Comparison of ENCODE assay signal across 8 mouse cellular contexts in genomic region chr2:30048101-30048501, GRCm38 (mm10). TPM values are rescaled to one million over a fixed set of nuclear protein-coding genes. Genes with fewer than 3 reads are reported as not detected.
DNase-seq lines count a peak whose midpoint lies in the region; ATAC-seq and TF ChIP-seq lines count a peak whose summit lies in the region.

No protein-coding gene starts in this region.

- DNase-seq in heart, adult 9 months (ENCODE audit: low spot score in 2 of 2): no peak
- DNase-seq in ES-E14 (ENCODE audit: low read depth, low spot score): no peak
- DNase-seq in forebrain, postnatal 0 days: no peak
- DNase-seq in midbrain, embryonic 10.5 days (ENCODE audit: low spot score): no peak
- DNase-seq in frontal cortex, adult 2 months (ENCODE audit: extremely low spot score in 1 of 2, low spot score in 1 of 2): no peak
- no peak for DNase-seq in left cerebral cortex, postnatal 25 days (ENCODE audit: low spot score in 2 of 2)

- H3K9me3 ChIP-seq in heart, embryonic 16.5 days (replicated peaks; ENCODE audit: control insufficient read depth, low read length): no peaks in the 10 kb centered on the region
- no peaks in the 10 kb centered on the region for H3K9me3 ChIP-seq in ES-E14 (ENCODE audit: control insufficient read depth, insufficient read depth, low read depth, low read length)
- no peaks in the 10 kb centered on the region for H3K9me3 ChIP-seq in forebrain, postnatal 0 days (ENCODE audit: low read length)
- H3K9me3 ChIP-seq in midbrain, embryonic 10.5 days (replicated peaks): no peaks in the 10 kb centered on the region

- peak overlapping the region; percentile 76 for H3K4me3 ChIP-seq in heart, embryonic 16.5 days (ENCODE audit: low read length)
- peak overlapping the region; percentile 79 to 97 for H3K4me3 ChIP-seq in ES-E14 (ENCODE audit: insufficient read depth in 1 of 2, low read depth in 1 of 2, low read length in 2 of 2, poor library complexity in 1 of 2, severe bottlenecking in 1 of 2)
- H3K4me3 ChIP-seq in forebrain, postnatal 0 days (ENCODE audit: low read depth, low read length): peak overlapping the region; percentile 72
- H3K4me3 ChIP-seq in midbrain, embryonic 10.5 days: peak overlapping the region; percentile 66

- H3K27me3 ChIP-seq in heart, embryonic 16.5 days (ENCODE audit: control insufficient read depth, insufficient read depth, low read length): no peaks in the 10 kb centered on the region
- no peaks in the 10 kb centered on the region for H3K27me3 ChIP-seq in forebrain, postnatal 0 days (ENCODE audit: insufficient read depth, low read length)
- H3K27me3 ChIP-seq in midbrain, embryonic 10.5 days (ENCODE audit: low read depth, poor library complexity, severe bottlenecking): peaks cover 4% of the 10 kb centered on the region; the same call in 1 of the 2 replicates

- peak overlapping the region; percentile 80 for H3K9ac ChIP-seq in heart, embryonic 16.5 days (ENCODE audit: low read length)
- H3K9ac ChIP-seq in ES-E14 (ENCODE audit: insufficient read depth, low read depth, low read length, poor library complexity, severe bottlenecking): peak overlapping the region; percentile 78
- H3K9ac ChIP-seq in forebrain, postnatal 0 days: peak overlapping the region; percentile 75

- intact Hi-C loops in left cerebral cortex, postnatal 25 days (cut with DNase I): loop anchor here (2.0 kb wide), 1 partner anchor 19 kb away; no protein-coding TSS in a partner anchor

- WGBS in heart, embryonic 16.5 days: 55% methylated on average over 11 of the region's 11 CpGs
- 43% methylated on average over 11 of the region's 11 CpGs for WGBS in forebrain, postnatal 0 days
- 65% methylated on average over 11 of the region's 11 CpGs for WGBS in midbrain, embryonic 10.5 days

- peak overlapping the region; percentile 77 for H3K27ac ChIP-seq in heart, embryonic 16.5 days (ENCODE audit: low read length)
- H3K27ac ChIP-seq in ES-E14 (ENCODE audit: insufficient read depth, low read depth, low read length, poor library complexity, severe bottlenecking): peak overlapping the region; percentile 76
- peak overlapping the region; percentile 95 for H3K27ac ChIP-seq in forebrain, postnatal 0 days (ENCODE audit: low read depth, low read length)
- peak overlapping the region; percentile 98 for H3K27ac ChIP-seq in midbrain, embryonic 10.5 days (replicated peaks)

- peaks cover 4% of the 10 kb centered on the region; the same call in 1 of the 2 replicates for H3K4me1 ChIP-seq in heart, embryonic 16.5 days (ENCODE audit: control insufficient read depth, insufficient read depth, low read length)
- H3K4me1 ChIP-seq in ES-E14 (ENCODE audit: control insufficient read depth in 2 of 2, insufficient read depth in 2 of 2, low read length in 2 of 2, poor library complexity in 1 of 2): peaks cover 3 to 16% of the 10 kb centered on the region in 2 experiments; a peak in 3 of 4 replicates
- H3K4me1 ChIP-seq in forebrain, postnatal 0 days (ENCODE audit: insufficient read depth): 0 out of 2 replicates have a peak, but pooled peaks cover 4% of the 10 kb centered on the region
- H3K4me1 ChIP-seq in midbrain, embryonic 10.5 days: peaks cover 10% of the 10 kb centered on the region; the same call in 1 of the 2 replicates

- ATAC-seq in heart, embryonic 16.5 days (replicated peaks; ENCODE audit: extremely low read depth, insufficient read depth, low FRiP score): no peak
- no peak for ATAC-seq in forebrain, postnatal 0 days
- no peak for ATAC-seq in monocyte, adult 5-6 weeks (replicated peaks; ENCODE audit: insufficient number of reproducible peaks, low FRiP score, low TSS enrichment, poor library complexity, severe bottlenecking)

- in situ Hi-C loops in ES-E14 (cut with MboI; ENCODE audit: low sequenced_read_pairs in 2 of 2, unreplicated experiment in 2 of 2): no loop called here

- no peaks in the 10 kb centered on the region for H3K36me3 ChIP-seq in heart, embryonic 16.5 days (ENCODE audit: control insufficient read depth, insufficient read depth)
- peaks cover 5% of the 10 kb centered on the region; the same call in 1 of the 2 replicates for H3K36me3 ChIP-seq in ES-E14 (ENCODE audit: control insufficient read depth, insufficient read depth, low read length, poor library complexity, severe bottlenecking)
- no peaks in the 10 kb centered on the region for H3K36me3 ChIP-seq in forebrain, postnatal 0 days (ENCODE audit: insufficient read depth)
- H3K36me3 ChIP-seq in midbrain, embryonic 10.5 days: peaks cover 11% of the 10 kb centered on the region

- TF ChIP-seq CTCF in forebrain, postnatal 0 days (IDR thresholded peaks at IDR 0.05; ENCODE audit: low read depth): no peak

- H3K4me2 ChIP-seq in heart, embryonic 16.5 days (ENCODE audit: low read depth, low read length): peak overlapping the region; percentile 77
- H3K4me2 ChIP-seq in forebrain, postnatal 0 days (ENCODE audit: low read depth): peak overlapping the region; percentile 63

TF ChIP-seq in ES-E14, 5 proteins besides CTCF, POLR2A, EP300 and RAD21:
- TF ChIP-seq ZNF384 (IDR thresholded peaks at IDR 0.05; ENCODE audit: low read depth, low read length): peak; percentile 77; the same call in 1 of the 2 replicates
- TF ChIP-seq CHD2 (IDR thresholded peaks at IDR 0.05; ENCODE audit: low read depth, low read length): no peak

RNA-seq across cellular contexts. Expression of gene Wdr34, which starts 0.6 kb away (rescaled TPM):
- polyA plus RNA-seq in heart, embryonic 16.5 days (2015; fragmentation: Nextera tagmentation; extraction: Ambion mirVana): 24.1 and 25.6 TPM in 2 replicates
- total RNA-seq in ES-E14 (2012; rRNA removed): 22.6 and 35.2 TPM in 2 replicates
- 88.4 and 103 TPM in 2 replicates for total RNA-seq in forebrain, postnatal 0 days (2014; rRNA removed)
- polyA plus RNA-seq in forebrain, postnatal 0 days (2015; fragmentation: Nextera tagmentation; extraction: Ambion mirVana): 65.1 and 83.6 TPM in 2 replicates
- polyA plus RNA-seq in midbrain, embryonic 10.5 days (2016; fragmentation: Nextera tagmentation; extraction: Ambion mirVana): 26.6 and 30.5 TPM in 2 replicates
- not detected in 3 replicates for total RNA-seq in monocyte, adult 5-6 weeks (2017)
- polyA plus RNA-seq in frontal cortex, adult 2 months (2012; rRNA removed): 52.7 and 54.8 TPM in 2 replicates
- 10 to 100 TPM; 37.4 to 37.9 TPM for total RNA-seq in left cerebral cortex, postnatal 25 days (2021)

RNA-seq across cellular contexts. Expression of gene Set, which starts 9.1 kb away (rescaled TPM):
- 198 and 217 TPM in 2 replicates for polyA plus RNA-seq in heart, embryonic 16.5 days (2015; fragmentation: Nextera tagmentation; extraction: Ambion mirVana)
- 695 and 901 TPM in 2 replicates for total RNA-seq in ES-E14 (2012; rRNA removed)
- 361 and 392 TPM in 2 replicates for total RNA-seq in forebrain, postnatal 0 days (2014; rRNA removed)
- 349 and 384 TPM in 2 replicates for polyA plus RNA-seq in forebrain, postnatal 0 days (2015; fragmentation: Nextera tagmentation; extraction: Ambion mirVana)
- polyA plus RNA-seq in midbrain, embryonic 10.5 days (2016; fragmentation: Nextera tagmentation; extraction: Ambion mirVana): 777 and 858 TPM in 2 replicates
- 427 to 462 TPM (median 441 TPM) in 3 replicates for total RNA-seq in monocyte, adult 5-6 weeks (2017)
- 226 and 229 TPM in 2 replicates for polyA plus RNA-seq in frontal cortex, adult 2 months (2012; rRNA removed)
- total RNA-seq in left cerebral cortex, postnatal 25 days (2021): 100 to 1,000 TPM; 186 to 193 TPM

RNA-seq across cellular contexts. Expression of gene Pkn3, which starts 29.4 kb away (rescaled TPM):
- 9.4 and 11.7 TPM in 2 replicates for polyA plus RNA-seq in heart, embryonic 16.5 days (2015; fragmentation: Nextera tagmentation; extraction: Ambion mirVana)
- total RNA-seq in ES-E14 (2012; rRNA removed): 19.1 and 24.3 TPM in 2 replicates
- 2.0 and 4.7 TPM in 2 replicates for total RNA-seq in forebrain, postnatal 0 days (2014; rRNA removed)
- 0.80 and 0.86 TPM in 2 replicates for polyA plus RNA-seq in forebrain, postnatal 0 days (2015; fragmentation: Nextera tagmentation; extraction: Ambion mirVana)
- 12.1 and 13.5 TPM in 2 replicates for polyA plus RNA-seq in midbrain, embryonic 10.5 days (2016; fragmentation: Nextera tagmentation; extraction: Ambion mirVana)
- 0.38 to 1.1 TPM (median 0.39 TPM) in 3 replicates for total RNA-seq in monocyte, adult 5-6 weeks (2017)
- polyA plus RNA-seq in frontal cortex, adult 2 months (2012; rRNA removed): 2.0 and 2.7 TPM in 2 replicates
- total RNA-seq in left cerebral cortex, postnatal 25 days (2021): 1 to 10 TPM; 1.6 to 2.4 TPM

RNA-seq across cellular contexts. Expression of gene Zdhhc12, which starts 45.3 kb away (rescaled TPM):
- 29.4 and 30.8 TPM in 2 replicates for polyA plus RNA-seq in heart, embryonic 16.5 days (2015; fragmentation: Nextera tagmentation; extraction: Ambion mirVana)
- 133 and 202 TPM in 2 replicates for total RNA-seq in ES-E14 (2012; rRNA removed)
- total RNA-seq in forebrain, postnatal 0 days (2014; rRNA removed): 19.5 and 25.7 TPM in 2 replicates
- polyA plus RNA-seq in forebrain, postnatal 0 days (2015; fragmentation: Nextera tagmentation; extraction: Ambion mirVana): 20.8 and 23.3 TPM in 2 replicates
- 36.8 and 41.9 TPM in 2 replicates for polyA plus RNA-seq in midbrain, embryonic 10.5 days (2016; fragmentation: Nextera tagmentation; extraction: Ambion mirVana)
- total RNA-seq in monocyte, adult 5-6 weeks (2017): 2.6 to 7.1 TPM (median 6.6 TPM) in 3 replicates
- polyA plus RNA-seq in frontal cortex, adult 2 months (2012; rRNA removed): 20.8 and 21.4 TPM in 2 replicates
- 1 to 10 TPM; 8.5 to 8.8 TPM for total RNA-seq in left cerebral cortex, postnatal 25 days (2021)

Comparison
In these comparisons a context has a peak if more than half of its experiments do, and no peak if none do; other contexts are left out.
1. RNA of gene Wdr34, which starts 0.6 kb away (total RNA-seq): 88.4 to 103 TPM in forebrain, postnatal 0 days, 37.4 to 37.9 TPM in left cerebral cortex, postnatal 25 days and 22.6 to 35.2 TPM in ES-E14; not detected in monocyte, adult 5-6 weeks; every median in the first group is over 10 times any median in the second.
2. Peak in every context shown above with its lines, with median percentiles within 50 percentile points of each other: H3K27ac ChIP-seq, H3K4me3 ChIP-seq and H3K9ac ChIP-seq.